Mouse (Mus musculus) lung, embryonic 15.5 days (tissue): ENCODE results near the gene Tnfaip2. TPM values are rescaled to one million over a fixed set of nuclear protein-coding genes. Genes with fewer than 3 reads are reported as not detected.

ENCODE experiments used
- ATAC-seq: fragments of 200-750 bp; cut with Nextera tagmentation; 2 replicates; pipeline ENCODE4 v1.8.0; 2017; ENCODE audit warnings: moderate number of reproducible peaks, borderline replicate concordance; ENCODE audit not compliant: low FRiP score, low TSS enrichment; ENCODE audit errors: extremely low read depth
- H3K27ac ChIP-seq: fragments of 300-500 bp; sonication (generic); 2 replicates; pipeline ENCODE4 v1.5.1; 2015; ENCODE audit warnings: moderate library complexity, mild to moderate bottlenecking, inconsistent platforms
- H3K27me3 ChIP-seq: fragments of 300-500 bp; sonication (generic); 2 replicates; pipeline ENCODE4 v1.6.1; 2015; ENCODE audit warnings: inconsistent platforms
- H3K36me3 ChIP-seq: fragments of 300-500 bp; sonication (generic); 2 replicates; pipeline ENCODE4 v1.6.1; 2015; ENCODE audit warnings: inconsistent platforms
- H3K4me1 ChIP-seq: fragments of 300-500 bp; sonication (generic); 2 replicates; pipeline ENCODE4 v1.6.1; 2015; ENCODE audit warnings: inconsistent platforms
- H3K4me2 ChIP-seq: fragments of 300-500 bp; sonication (generic); 2 replicates; pipeline ENCODE4 v1.6.1; 2015; ENCODE audit warnings: inconsistent platforms, mild to moderate bottlenecking, moderate library complexity
- H3K4me3 ChIP-seq: fragments of 300-500 bp; sonication (generic); 2 replicates; pipeline ENCODE4 v1.5.1; 2015; ENCODE audit warnings: mild to moderate bottlenecking, inconsistent platforms
- H3K9ac ChIP-seq: fragments of 300-500 bp; sonication (generic); 2 replicates; pipeline ENCODE4 v1.6.1; 2015; ENCODE audit warnings: inconsistent platforms
- H3K9me3 ChIP-seq: fragments of 300-500 bp; sonication (generic); 2 replicates; pipeline ENCODE4 v1.6.1; 2016; ENCODE audit warnings: inconsistent platforms
- WGBS: fragments of 180-500 bp; shearing (Covaris S2); methylation state at CpG from one replicate; pipeline ENCODE4 v1.1.7; 2015; 5-methylcytosine and 5-hydroxymethylcytosine counted together
- polyA plus RNA-seq: library from polyadenylated mRNA; unstranded; fragments of >200 nt; fragmentation: Nextera tagmentation; extraction: Ambion mirVana; gene quantifications from 2 replicates; pipeline ENCODE4 v1.2.1, GENCODE M21; 2015

Gene Tnfaip2
- 4.3 and 4.5 TPM in 2 replicates for polyA plus RNA-seq

GRCm38 (mm10) chr12:111442309-111443010, at the start of gene Tnfaip2:
Tnfaip2 (plus strand) TSS chr12:111442469.
- Histone ChIP-seq H3K4me3 (peak within 1 kb of the TSS; percentile 33), H3K9me3 (no peaks in the 10 kb centered on the region), H3K36me3 (no peaks in the 10 kb centered on the region), H3K9ac (peak within 1 kb of the TSS; percentile 10; the same call in 1 of the 2 replicates), H3K4me2 (peak within 1 kb of the TSS; percentile 64), H3K27ac (no peak within 1 kb of the TSS), H3K4me1 (peaks cover 31% of the 10 kb centered on the region), H3K27me3 (peaks cover 57% of the 10 kb centered on the region)
- 2% methylated on average over 48 of the region's 48 CpGs for WGBS
- peak; percentile 87 for ATAC-seq

- Histone ChIP-seq H3K4me1 (no peaks in the 10 kb centered on the region), H3K36me3 (no peaks in the 10 kb centered on the region), H3K9ac (no peak overlapping the region), H3K4me2 (no peak overlapping the region), H3K4me3 (no peak overlapping the region), H3K27ac (no peak overlapping the region), H3K9me3 (no peaks in the 10 kb centered on the region), H3K27me3 (peaks cover 4% of the 10 kb centered on the region; the same call in 1 of the 2 replicates)
- no peak for ATAC-seq
- 78% methylated on average over 6 of the region's 6 CpGs for WGBS
Observed at GRCm38 (mm10) chr12:111394008-111394407, 48.3 kb upstream of the Tnfaip2 start.

- no peak overlapping the region for H3K27ac ChIP-seq
- H3K9me3 ChIP-seq, result no peaks in the 10 kb centered on the region
- no peak for ATAC-seq
Observed at GRCm38 (mm10) chr12:111396997-111397396, 45.3 kb upstream of the Tnfaip2 start.

GRCm38 (mm10) chr12:111401454-111402184, 40.6 kb upstream of the Tnfaip2 start:
- 17% methylated on average over 15 of the region's 15 CpGs for WGBS
- Histone ChIP-seq H3K4me3 (no peak overlapping the region), H3K9me3 (no peaks in the 10 kb centered on the region), H3K4me1 (peaks cover 8% of the 10 kb centered on the region; the same call in 1 of the 2 replicates), H3K9ac (no peak overlapping the region), H3K4me2 (no peak overlapping the region), H3K27me3 (peaks cover 26% of the 10 kb centered on the region; the same call in 1 of the 2 replicates), H3K36me3 (no peaks in the 10 kb centered on the region), H3K27ac (no peak overlapping the region)
- ATAC-seq, result peak; percentile 53

More at GRCm38 (mm10) chr12:111396997-111397396, 45.3 kb upstream of the Tnfaip2 start:
- H3K4me2 ChIP-seq, result no peak overlapping the region
- no peaks in the 10 kb centered on the region for H3K36me3 ChIP-seq
- 0 out of 2 replicates have a peak, but pooled peaks cover 5% of the 10 kb centered on the region for H3K4me1 ChIP-seq
- peaks cover 14% of the 10 kb centered on the region; the same call in 1 of the 2 replicates for H3K27me3 ChIP-seq
- H3K9ac ChIP-seq, result no peak overlapping the region
- WGBS, result 47% methylated on average over 5 of the region's 5 CpGs
- H3K4me3 ChIP-seq, result no peak overlapping the region

GRCm38 (mm10) chr12:111404880-111405279, 37.4 kb upstream of the Tnfaip2 start:
- Histone ChIP-seq H3K9me3 (no peaks in the 10 kb centered on the region), H3K36me3 (no peaks in the 10 kb centered on the region), H3K4me3 (no peak overlapping the region), H3K9ac (no peak overlapping the region), H3K27me3 (peaks cover 48% of the 10 kb centered on the region), H3K27ac (no peak overlapping the region), H3K4me2 (no peak overlapping the region), H3K4me1 (peaks cover 12% of the 10 kb centered on the region)
- ATAC-seq, result no peak
- WGBS, result 48% methylated on average over 10 of the region's 10 CpGs

GRCm38 (mm10) chr12:111406622-111407021, 35.6 kb upstream of the Tnfaip2 start, which contains the start of gene Lbhd2:
Lbhd2 (plus strand) TSS chr12:111406809.
- H3K4me1 ChIP-seq, result peaks cover 12% of the 10 kb centered on the region
- H3K36me3 ChIP-seq, result no peaks in the 10 kb centered on the region
- 1% methylated on average over 23 of the region's 24 CpGs for WGBS
- no peaks in the 10 kb centered on the region for H3K9me3 ChIP-seq
- H3K9ac ChIP-seq, result no peak within 1 kb of the TSS
- peak within 1 kb of the TSS; percentile 7; the same call in 1 of the 2 replicates for H3K4me3 ChIP-seq
- H3K27ac ChIP-seq, result no peak within 1 kb of the TSS
- no peak for ATAC-seq
- peaks cover 45% of the 10 kb centered on the region for H3K27me3 ChIP-seq
- peak within 1 kb of the TSS; percentile 43 for H3K4me2 ChIP-seq

GRCm38 (mm10) chr12:111409583-111409982, 32.7 kb upstream of the Tnfaip2 start:
- Histone ChIP-seq H3K4me1 (peaks cover 26% of the 10 kb centered on the region), H3K27ac (no peak overlapping the region), H3K36me3 (no peaks in the 10 kb centered on the region), H3K4me2 (no peak overlapping the region), H3K9ac (no peak overlapping the region), H3K9me3 (no peaks in the 10 kb centered on the region), H3K4me3 (no peak overlapping the region), H3K27me3 (peaks cover 41% of the 10 kb centered on the region)
- no peak for ATAC-seq
- 25% methylated on average over 5 of the region's 5 CpGs for WGBS

GRCm38 (mm10) chr12:111411631-111412355, 30.5 kb upstream of the Tnfaip2 start:
- WGBS, result 69% methylated on average over 8 of the region's 8 CpGs
- no peaks in the 10 kb centered on the region for H3K36me3 ChIP-seq
- no peak for ATAC-seq
- H3K4me2 ChIP-seq, result no peak overlapping the region
- H3K4me1 ChIP-seq, result peaks cover 27% of the 10 kb centered on the region
- H3K4me3 ChIP-seq, result no peak overlapping the region
- H3K27ac ChIP-seq, result no peak overlapping the region
- peaks cover 28% of the 10 kb centered on the region for H3K27me3 ChIP-seq
- H3K9ac ChIP-seq, result no peak overlapping the region
- no peaks in the 10 kb centered on the region for H3K9me3 ChIP-seq

- no peaks in the 10 kb centered on the region for H3K36me3 ChIP-seq
- H3K9ac ChIP-seq, result peak overlapping the region; percentile 25; the same call in 1 of the 2 replicates
- peaks cover 34% of the 10 kb centered on the region for H3K4me1 ChIP-seq
- peak overlapping the region; percentile 34 for H3K4me3 ChIP-seq
- H3K27ac ChIP-seq, result peak overlapping the region; percentile 51
- peak; percentile 7; the same call in 1 of the 2 replicates for ATAC-seq
- 20% methylated on average over 12 of the region's 12 CpGs for WGBS
- peak overlapping the region; percentile 58 for H3K4me2 ChIP-seq
- H3K27me3 ChIP-seq, result peaks cover 18% of the 10 kb centered on the region; the same call in 1 of the 2 replicates
- H3K9me3 ChIP-seq, result no peaks in the 10 kb centered on the region
Observed at GRCm38 (mm10) chr12:111412581-111413284, 29.5 kb upstream of the Tnfaip2 start.

- peak overlapping the region; percentile 34 for H3K4me3 ChIP-seq
- peak; percentile 83 for ATAC-seq
- no peaks in the 10 kb centered on the region for H3K36me3 ChIP-seq
- peak overlapping the region; percentile 51 for H3K27ac ChIP-seq
- peak overlapping the region; percentile 58 for H3K4me2 ChIP-seq
- H3K4me1 ChIP-seq, result peaks cover 39% of the 10 kb centered on the region
- peak overlapping the region; percentile 25; the same call in 1 of the 2 replicates for H3K9ac ChIP-seq
- H3K27me3 ChIP-seq, result peaks cover 13% of the 10 kb centered on the region; the same call in 1 of the 2 replicates
- no peaks in the 10 kb centered on the region for H3K9me3 ChIP-seq
- under 1% methylated on average over 21 of the region's 21 CpGs for WGBS
Observed at GRCm38 (mm10) chr12:111413300-111413699, 29.0 kb upstream of the Tnfaip2 start.
